Mouse (Mus musculus) right cerebral cortex, postnatal 25 days (tissue): ENCODE measurements around the gene Lag3.
A peak's percentile ranks its signal among the peaks of the same experiment; 100 is the strongest.
"Not testable (repeated sequence)": the region's sequence is repeated elsewhere in the genome, so short reads cannot be mapped to it uniquely, and the experiment has no call there.

Source experiments
- DNase-seq: peaks from one replicate; pipeline ENCODE4 v3.0.0; 2022

Lag3 gene

GRCm38 (mm10) chr6:124900056-124900800 is 11.3 kb downstream of the Lag3 start:
- no peak for DNase-seq

GRCm38 (mm10) chr6:124898359-124898758 is 13.1 kb downstream of the Lag3 start:
- DNase-seq = no peak

- not testable (repeated sequence) for DNase-seq
Measured at GRCm38 (mm10) chr6:124894113-124894512, 17.4 kb downstream of the Lag3 start.

GRCm38 (mm10) chr6:124890997-124891396 is 20.5 kb downstream of the Lag3 start:
- DNase-seq = no peak

GRCm38 (mm10) chr6:124888555-124889125 is 22.9 kb downstream of the Lag3 start:
- DNase-seq = no peak

GRCm38 (mm10) chr6:124887986-124888385 is 23.5 kb downstream of the Lag3 start, which contains the start of gene Cd4:
TSS of gene Cd4 (minus strand) at chr6:124888221.
- no peak for DNase-seq

GRCm38 (mm10) chr6:124885956-124886381 is 25.5 kb downstream of the Lag3 start:
- no peak for DNase-seq

GRCm38 (mm10) chr6:124884714-124885500 is 26.6 kb downstream of the Lag3 start:
- no peak for DNase-seq

GRCm38 (mm10) chr6:124883351-124883750 is 28.2 kb downstream of the Lag3 start:
- DNase-seq = no peak

GRCm38 (mm10) chr6:124881821-124882220 is 29.7 kb downstream of the Lag3 start:
- DNase-seq = no peak

- DNase-seq = no peak
Measured at GRCm38 (mm10) chr6:124879390-124879789, 32.1 kb downstream of the Lag3 start.

GRCm38 (mm10) chr6:124874348-124874747 is 37.2 kb downstream of the Lag3 start:
- DNase-seq = no peak

- DNase-seq = no peak
Measured at GRCm38 (mm10) chr6:124866560-124866959, 44.9 kb downstream of the Lag3 start.

GRCm38 (mm10) chr6:124865766-124866362 is 45.6 kb downstream of the Lag3 start:
- no peak for DNase-seq

GRCm38 (mm10) chr6:124863658-124864298 is 47.7 kb downstream of the Lag3 start, which contains the start of gene Gpr162:
TSS of gene Gpr162 (minus strand) at chr6:124863983.
- DNase-seq = peak; percentile 78

GRCm38 (mm10) chr6:124863125-124863657 is 48.3 kb downstream of the Lag3 start:
- peak; percentile 25 for DNase-seq

- peak; percentile 32 for DNase-seq
Measured at GRCm38 (mm10) chr6:124862406-124863124, 48.9 kb downstream of the Lag3 start.

- no peak for DNase-seq
Measured at GRCm38 (mm10) chr6:124861802-124862201, 49.7 kb downstream of the Lag3 start.

- DNase-seq = no peak
Measured at GRCm38 (mm10) chr6:124861266-124861665, 50.2 kb downstream of the Lag3 start.

GRCm38 (mm10) chr6:124860511-124860910 is 51.0 kb downstream of the Lag3 start:
- DNase-seq = peak; percentile 27

- DNase-seq = peak; percentile 83
Measured at GRCm38 (mm10) chr6:124859725-124860124, 51.8 kb downstream of the Lag3 start.
